Mouse (Mus musculus) embryo, embryonic 11.5 days (tissue): ENCODE results near the gene Gm11213.

ENCODE experiments used
- DNase-seq: peaks from one replicate; pipeline ENCODE4 v3.0.0-alpha.2; 2012; ENCODE audit warnings: low read depth, low spot score

Gene Gm11213

GRCm38 (mm10) chr4:63580078-63580477 lies 25.0 kb downstream of the Gm11213 start:
- DNase-seq: no peak

DNA sequence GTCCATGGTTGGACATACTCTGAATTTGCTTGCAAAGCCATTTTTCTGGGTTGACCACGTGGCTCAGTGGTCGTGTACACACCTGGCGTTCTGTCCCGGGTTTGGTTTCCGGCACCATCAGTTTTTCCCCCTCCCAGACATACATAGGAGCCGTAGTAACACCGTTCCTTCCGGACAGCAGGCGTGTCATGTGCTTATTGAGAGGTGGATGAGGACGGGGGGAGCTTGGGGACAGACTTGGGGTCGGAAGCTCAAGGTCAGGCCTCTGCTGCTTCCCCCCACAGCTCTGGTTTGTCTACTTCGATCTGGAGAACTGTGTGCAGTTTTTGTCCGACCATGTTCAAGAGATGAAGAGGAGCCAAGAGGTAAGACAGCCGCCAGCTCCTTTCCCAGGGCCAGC lies 25.4 kb downstream of the Gm11213 start:
- no peak for DNase-seq

DNA sequence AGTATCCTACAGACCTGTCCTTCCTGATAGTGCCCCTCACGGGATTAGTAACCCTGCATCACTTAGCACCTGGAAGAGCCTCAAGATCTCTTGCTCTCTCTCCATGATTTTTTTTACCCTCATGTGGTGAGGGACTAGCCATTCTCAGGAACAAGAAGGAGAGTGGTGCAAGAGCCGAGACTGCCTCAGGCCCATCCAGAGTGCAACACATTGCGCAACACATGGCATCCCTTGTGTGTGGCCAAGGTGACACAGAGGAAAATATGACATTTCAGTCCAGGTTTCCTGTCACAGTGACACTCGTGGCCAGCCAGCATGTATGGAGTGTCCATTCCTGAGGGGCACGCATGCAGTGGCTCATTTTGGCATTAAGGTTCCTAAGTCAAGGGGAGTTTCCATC lies 32.4 kb downstream of the Gm11213 start:
- DNase-seq: no peak

- no peak for DNase-seq
These were observed 34.8 kb downstream of the Gm11213 start for GRCm38 (mm10) chr4:63570208-63570781.

DNA sequence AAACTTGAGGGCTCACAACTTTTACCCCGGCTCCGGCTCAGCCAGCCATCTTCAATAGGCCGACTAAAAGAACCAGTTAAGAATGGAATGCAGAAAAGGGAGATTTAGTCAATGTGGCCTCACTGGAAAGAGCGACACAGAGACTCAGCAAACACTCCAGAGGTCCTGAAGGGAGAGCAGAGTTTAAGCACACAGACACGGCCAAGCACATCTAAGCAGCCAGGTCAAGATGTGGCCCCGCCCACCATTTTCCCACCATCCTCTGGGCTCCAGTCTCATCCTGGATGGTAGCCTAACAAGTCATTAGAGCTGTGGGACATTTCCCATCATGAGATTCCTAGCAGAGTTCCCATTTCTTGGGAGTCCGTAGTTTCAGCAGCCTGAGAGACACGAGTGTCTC lies 35.7 kb downstream of the Gm11213 start:
- DNase-seq: no peak

DNA sequence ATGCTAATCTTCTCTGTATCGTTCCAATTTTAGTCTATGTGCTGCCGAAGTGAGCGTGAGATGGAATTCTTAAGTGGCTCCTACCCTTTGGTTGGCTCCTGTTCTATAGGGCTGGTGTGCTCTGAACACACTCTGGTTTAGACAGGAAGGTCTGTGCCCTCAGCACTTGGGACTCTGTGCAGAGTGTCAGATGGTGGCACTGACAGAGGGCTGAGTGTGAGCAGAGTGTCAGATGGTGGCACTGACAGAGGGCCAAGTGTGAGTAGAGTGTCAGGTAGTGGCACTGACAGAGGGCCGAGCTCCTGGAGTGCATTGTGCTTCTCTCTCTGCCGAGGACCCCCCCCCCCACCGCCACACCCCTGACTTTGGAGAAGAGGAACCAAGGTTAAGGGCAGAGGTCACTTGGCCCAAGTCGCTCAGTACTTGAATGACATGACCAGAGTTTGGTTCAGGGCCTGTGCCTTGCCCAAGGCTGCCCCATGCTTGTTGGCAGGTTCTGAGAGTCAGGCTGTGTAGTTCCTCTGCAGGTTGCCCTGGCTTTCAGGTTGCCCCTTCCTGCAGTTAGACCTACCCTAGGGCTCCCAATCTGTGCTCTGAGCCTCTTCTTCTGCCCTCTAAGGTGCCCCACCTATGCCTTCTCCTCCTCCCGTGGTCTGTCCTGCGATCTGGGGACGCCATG lies 37.2 kb downstream of the Gm11213 start:
- no peak for DNase-seq

- DNase-seq: no peak
These were observed 42.3 kb downstream of the Gm11213 start for GRCm38 (mm10) chr4:63562742-63563141.

GRCm38 (mm10) chr4:63561861-63562675 lies 43.0 kb downstream of the Gm11213 start:
- no peak for DNase-seq

GRCm38 (mm10) chr4:63560079-63560478 lies 45.0 kb downstream of the Gm11213 start:
- no peak for DNase-seq

DNA sequence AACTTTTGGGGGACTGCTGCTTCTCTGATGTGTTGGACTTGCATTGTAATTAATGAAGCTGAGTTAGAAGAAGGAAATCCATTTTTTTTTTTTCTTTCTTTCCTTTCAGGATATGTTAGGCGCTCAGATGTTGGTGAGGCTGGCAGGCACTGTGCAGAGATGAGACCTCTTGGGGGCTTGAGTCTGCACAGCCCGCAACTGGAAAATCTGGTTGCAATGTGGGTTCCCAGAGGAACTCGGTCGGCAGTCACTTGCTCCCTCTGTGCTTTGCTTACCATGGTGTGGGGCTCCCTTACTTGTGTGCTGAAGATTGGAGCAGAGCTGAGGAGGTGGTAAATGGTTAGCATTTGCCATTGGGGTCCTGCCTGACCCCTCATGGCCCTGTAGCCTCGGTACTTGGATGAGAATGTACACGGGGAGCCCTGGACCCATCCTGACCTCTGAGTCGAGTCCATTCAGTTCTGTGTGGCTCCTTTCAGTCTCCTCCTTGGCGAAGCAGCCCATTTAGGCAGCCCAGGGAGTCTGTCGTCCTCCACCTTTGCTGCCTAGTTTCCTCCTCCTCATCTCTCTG lies 45.8 kb downstream of the Gm11213 start:
- DNase-seq: no peak

- peak; percentile 63 for DNase-seq
These were observed 46.5 kb downstream of the Gm11213 start, which contains the start of gene Tmem268 for GRCm38 (mm10) chr4:63558407-63559081. Gene Tmem268 (plus strand): TSS chr4:63558781.

- DNase-seq: no peak
These were observed 47.7 kb downstream of the Gm11213 start for GRCm38 (mm10) chr4:63557124-63558059.

- DNase-seq: no peak
These were observed 48.4 kb downstream of the Gm11213 start for GRCm38 (mm10) chr4:63556665-63557064.

DNA sequence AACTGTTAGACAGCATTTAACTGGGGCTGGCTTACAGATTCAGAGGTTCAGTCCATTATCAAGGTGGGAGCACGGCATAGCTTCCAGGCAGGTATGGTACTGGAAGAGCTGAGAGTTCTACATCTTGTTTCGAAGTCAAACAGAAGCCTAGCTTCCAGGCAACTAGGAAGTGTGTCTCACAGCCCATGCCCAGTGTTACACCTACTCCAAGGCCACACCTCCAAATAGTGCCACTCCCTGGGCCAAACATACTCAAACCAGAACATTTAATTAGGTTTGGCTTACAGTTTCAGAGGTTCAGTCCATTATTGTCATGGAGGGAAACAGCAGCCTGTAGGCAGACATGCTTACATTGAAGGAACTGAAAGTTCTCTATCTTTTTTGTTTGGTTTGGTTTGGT lies 50.0 kb downstream of the Gm11213 start:
- DNase-seq: no peak

GRCm38 (mm10) chr4:63554616-63555015 lies 50.4 kb downstream of the Gm11213 start:
- DNase-seq: no peak

DNA sequence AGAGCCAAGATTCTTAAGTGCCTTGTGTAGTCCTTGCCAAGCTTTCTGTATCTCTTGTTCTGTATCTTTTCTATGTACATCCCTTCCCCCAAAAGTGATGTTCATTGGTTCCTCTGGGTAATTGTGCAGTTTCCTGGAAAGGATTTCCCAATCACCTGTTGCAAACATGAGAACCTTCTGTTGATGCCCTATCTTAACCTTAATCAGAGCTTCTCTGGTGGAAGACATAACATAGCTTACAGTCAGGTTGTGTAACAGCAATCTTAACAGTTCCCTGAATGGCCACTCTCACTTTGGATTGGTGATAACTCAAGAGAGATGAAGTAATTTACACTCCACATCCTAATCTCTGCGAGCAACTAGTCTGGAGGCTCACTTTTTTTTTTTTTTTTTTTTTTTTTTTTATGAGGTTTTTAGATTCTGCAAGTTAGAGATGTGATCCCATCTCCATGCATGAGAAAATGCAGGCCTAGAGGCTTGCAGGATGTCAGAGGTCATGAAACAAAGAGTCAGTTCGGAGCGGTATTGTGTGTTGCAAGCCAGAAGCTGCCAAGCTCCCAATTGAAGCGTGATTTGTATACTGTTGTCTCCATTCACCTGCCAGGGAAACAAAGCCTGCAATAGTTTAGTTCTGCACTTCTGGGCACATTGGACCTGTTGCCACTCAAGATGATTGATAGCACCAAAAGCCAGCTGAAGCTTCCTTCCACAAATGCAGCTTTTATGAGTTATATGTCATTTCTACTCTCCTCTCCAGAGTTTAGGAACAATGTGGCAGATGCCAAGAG lies 51.1 kb downstream of the Gm11213 start:
- no peak for DNase-seq

DNA sequence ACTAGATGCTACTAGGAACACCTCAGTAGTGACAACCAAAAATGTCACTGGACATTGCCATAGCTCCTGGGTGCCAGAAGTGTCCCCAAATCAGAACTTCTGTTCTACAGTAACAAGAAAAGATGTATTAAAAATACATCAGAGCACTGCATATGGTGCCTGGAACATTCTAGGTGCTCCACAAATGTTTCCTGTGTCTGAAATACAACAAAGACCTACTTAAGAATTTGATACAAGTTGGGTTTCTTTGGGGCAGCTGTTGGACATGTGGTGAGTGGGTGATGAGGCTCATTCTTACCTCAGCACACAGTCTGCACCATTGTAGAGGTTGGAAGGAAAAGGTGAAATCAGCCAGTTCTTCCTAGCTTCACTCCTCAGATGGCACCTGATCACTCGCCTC lies 52.2 kb downstream of the Gm11213 start:
- DNase-seq: no peak

- DNase-seq: no peak
These were observed 54.2 kb downstream of the Gm11213 start for GRCm38 (mm10) chr4:63550908-63551307.

GRCm38 (mm10) chr4:63548491-63548890 lies 56.6 kb downstream of the Gm11213 start:
- no peak for DNase-seq

- no peak for DNase-seq
These were observed 57.3 kb downstream of the Gm11213 start for GRCm38 (mm10) chr4:63547799-63548198.
